Mouse (Mus musculus) lung, embryonic 14.5 days (tissue): Measurements from ENCODE around the gene Dnah7c. TPM values are rescaled to one million over a fixed set of nuclear protein-coding genes. Genes with fewer than 3 reads are reported as not detected.
"Not testable (repeated sequence)": the region's sequence is repeated elsewhere in the genome, so short reads cannot be mapped to it uniquely, and the experiment has no call there.

ENCODE experiments used
- ATAC-seq: fragments of 200-750 bp; cut with Nextera tagmentation; 2 replicates; pipeline ENCODE4 v1.8.0; 2017; ENCODE audit warnings: mild to moderate bottlenecking, moderate TSS enrichment, moderate library complexity; ENCODE audit not compliant: insufficient read depth
- DNase-seq: peaks from one replicate; pipeline ENCODE4 v3.0.0-alpha.2; 2015
- H3K27ac ChIP-seq: fragments of 300-500 bp; sonication (generic); 2 replicates; pipeline ENCODE4 v1.5.1; 2014; ENCODE audit warnings: low read depth, mild to moderate bottlenecking, moderate library complexity
- H3K27me3 ChIP-seq: fragments of 300-500 bp; sonication (generic); 2 replicates; pipeline ENCODE4 v1.6.1; 2014; ENCODE audit warnings: low read length, control low read depth; ENCODE audit not compliant: insufficient read depth
- H3K36me3 ChIP-seq: fragments of 300-500 bp; sonication (generic); 2 replicates; pipeline ENCODE4 v1.6.1; 2014; ENCODE audit warnings: control low read depth; ENCODE audit not compliant: insufficient read depth
- H3K4me1 ChIP-seq: fragments of 300-500 bp; sonication (generic); 2 replicates; pipeline ENCODE4 v1.6.1; 2014; ENCODE audit warnings: antibody characterized with exemption, control low read depth; ENCODE audit not compliant: insufficient read depth
- H3K4me2 ChIP-seq: fragments of 300-500 bp; sonication (generic); 2 replicates; pipeline ENCODE4 v1.6.1; 2014; ENCODE audit warnings: mild to moderate bottlenecking
- H3K4me3 ChIP-seq: fragments of 300-500 bp; sonication (generic); 2 replicates; pipeline ENCODE4 v1.5.1; 2014; ENCODE audit warnings: low read depth, low read length
- H3K9ac ChIP-seq: fragments of 300-500 bp; sonication (generic); 2 replicates; pipeline ENCODE4 v1.6.1; 2014
- H3K9me3 ChIP-seq: fragments of 300-500 bp; sonication (generic); 2 replicates; pipeline ENCODE4 v1.6.1; 2016; ENCODE audit warnings: low read depth, low read length, control low read depth
- CTCF ChIP-seq: IDR thresholded peaks from 2 replicates; pipeline ENCODE4 v1.5.1; 2016; ENCODE audit warnings: antibody characterized with exemption, low read depth
- WGBS: fragments of 180-500 bp; shearing (Covaris S2); extraction: QIAGEN DNeasy Blood & Tissue Kit; methylation state at CpG from one replicate; pipeline ENCODE4 v1.1.7; 2014; 5-methylcytosine and 5-hydroxymethylcytosine counted together
- polyA plus RNA-seq: library from polyadenylated mRNA; unstranded; fragments of >200 nt; fragmentation: Nextera tagmentation; extraction: Ambion mirVana; gene quantifications from 2 replicates; pipeline ENCODE4 v1.2.1, GENCODE M21; 2014

The Dnah7c gene
- polyA plus RNA-seq, result 0.05 and 0.08 TPM in 2 replicates

GRCm38 (mm10) chr1:46425137-46425925 is at the start of gene Dnah7c:
Dnah7c (plus strand) TSS chr1:46425592.
- Histone ChIP-seq H3K9ac (peak within 1 kb of the TSS; percentile 56), H3K27ac (no peak within 1 kb of the TSS), H3K4me1 (no peaks in the 10 kb centered on the region), H3K36me3 (no peaks in the 10 kb centered on the region), H3K27me3 (no peaks in the 10 kb centered on the region), H3K4me3 (peak within 1 kb of the TSS; percentile 43), H3K4me2 (peak within 1 kb of the TSS; percentile 83), H3K9me3 (no peaks in the 10 kb centered on the region)
- TF ChIP-seq CTCF, result peak; percentile 43
- WGBS, result 9% methylated on average over 30 of the region's 30 CpGs
- DNase-seq (peak; percentile 69), ATAC-seq (peak; percentile 84)

DNA sequence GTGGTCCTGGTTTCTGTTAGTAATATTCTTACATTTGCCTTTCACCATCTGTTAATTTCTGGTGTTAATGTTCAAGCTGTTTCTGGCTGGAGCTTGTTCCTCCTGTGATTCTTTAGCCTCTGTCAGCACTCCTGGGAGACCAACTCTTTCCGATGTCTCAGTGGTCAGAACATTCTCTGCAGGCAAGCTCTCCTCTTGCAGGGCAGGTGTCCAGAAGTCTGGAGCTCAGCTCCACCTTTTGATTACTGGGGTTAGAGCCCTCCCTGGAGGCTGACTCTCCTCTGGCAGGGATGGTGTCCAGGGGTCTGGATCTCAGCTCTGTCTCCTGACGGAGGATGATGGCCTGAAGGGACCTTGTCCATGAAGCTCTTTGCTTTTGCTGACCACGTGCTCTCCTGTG is 44.8 kb upstream of the Dnah7c start:
- 96% methylated on average over 3 of the region's 3 CpGs for WGBS
- not testable (repeated sequence) for H3K9me3 ChIP-seq

DNA sequence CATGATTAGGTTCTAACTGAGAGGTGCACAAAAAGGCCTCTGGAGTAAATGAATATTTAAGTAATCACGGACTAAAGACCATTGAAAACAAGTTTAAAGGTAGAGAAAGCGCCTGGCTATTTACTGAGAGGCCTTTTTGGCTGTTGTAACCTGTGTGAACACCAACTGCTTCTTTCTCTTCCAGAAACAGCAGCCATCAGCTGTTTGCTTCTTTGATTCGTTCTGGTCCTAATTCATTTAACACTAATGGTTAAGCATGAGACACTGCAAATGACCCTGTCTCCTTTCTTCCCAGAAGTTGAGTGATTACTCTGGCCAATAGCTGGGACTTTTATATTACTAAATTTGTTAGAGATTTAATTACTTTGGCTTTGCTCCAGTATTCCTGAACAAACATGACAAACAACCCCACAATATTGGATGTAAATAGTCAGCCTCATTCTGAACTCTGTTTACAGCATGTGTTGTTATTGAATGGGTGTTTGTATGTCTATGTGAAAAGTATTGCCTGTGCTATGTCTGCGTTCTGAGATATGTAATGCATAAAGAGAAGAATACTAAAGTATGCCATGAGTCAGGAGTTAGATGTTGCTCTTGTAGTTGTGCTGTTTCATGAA is 30.6 kb upstream of the Dnah7c start:
- 71% methylated on average over 3 of the region's 4 CpGs for WGBS
- H3K4me3 ChIP-seq, H3K27me3 ChIP-seq, H3K9ac ChIP-seq, H3K27ac ChIP-seq, H3K9me3 ChIP-seq, ATAC-seq, H3K36me3 ChIP-seq, DNase-seq, H3K4me1 ChIP-seq, H3K4me2 ChIP-seq: not testable (repeated sequence)

More for the DNA sequence above, 44.8 kb upstream of the Dnah7c start:
- not testable (repeated sequence) for H3K27me3 ChIP-seq, H3K27ac ChIP-seq, ATAC-seq, H3K4me3 ChIP-seq, H3K4me2 ChIP-seq, H3K4me1 ChIP-seq, H3K36me3 ChIP-seq, H3K9ac ChIP-seq, DNase-seq

DNA sequence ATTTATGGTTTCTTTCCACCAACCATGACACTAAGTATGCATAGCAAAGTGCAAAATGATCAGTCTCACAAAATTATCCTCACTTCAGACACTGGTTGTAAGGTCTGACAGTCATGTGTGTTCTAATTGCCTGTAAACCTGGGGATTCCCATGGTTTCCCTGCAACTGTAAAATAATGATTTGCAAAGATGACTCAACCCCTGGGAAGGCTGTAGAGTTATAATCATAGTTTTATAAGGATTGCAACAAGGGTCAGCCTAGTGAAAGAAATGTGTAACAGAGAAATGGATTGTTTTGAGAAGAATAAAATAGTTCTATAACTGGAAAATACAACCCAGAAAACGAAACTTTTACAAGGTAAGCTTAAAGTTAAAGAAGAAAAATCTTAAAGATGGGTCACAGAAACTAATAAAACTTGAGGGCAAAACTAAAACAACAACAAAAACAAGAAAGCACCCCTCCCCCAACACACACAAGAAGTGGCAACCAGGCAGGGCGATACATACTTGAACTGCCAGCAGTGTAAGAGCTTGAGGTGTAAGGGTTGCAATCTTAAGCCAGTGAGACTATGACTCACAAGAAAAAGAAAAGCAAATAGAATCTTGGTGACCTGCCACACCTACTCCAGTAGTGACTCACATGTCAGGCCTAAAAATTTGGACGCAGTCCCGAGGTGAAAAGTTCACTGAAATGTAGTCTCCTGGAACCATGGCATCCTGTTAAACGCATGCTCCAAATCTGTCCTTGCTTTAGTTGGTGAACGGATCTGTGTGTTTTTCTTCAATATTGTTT is 16.9 kb upstream of the Dnah7c start:
- H3K9ac ChIP-seq, result no peak overlapping the region
- H3K9me3 ChIP-seq, result no peaks in the 10 kb centered on the region
- no peak overlapping the region for H3K27ac ChIP-seq
- TF ChIP-seq CTCF, result no peak
- 64% methylated on average over 6 of the region's 6 CpGs for WGBS
- H3K27me3 ChIP-seq, result no peaks in the 10 kb centered on the region
- H3K4me3 ChIP-seq, result no peak overlapping the region
- DNase-seq, result peak; percentile 27
- no peak; the same call in 1 of the 2 replicates for ATAC-seq
- no peaks in the 10 kb centered on the region for H3K36me3 ChIP-seq
- H3K4me1 ChIP-seq, result no peaks in the 10 kb centered on the region
- H3K4me2 ChIP-seq, result no peak overlapping the region

GRCm38 (mm10) chr1:46414798-46415197 is 10.6 kb upstream of the Dnah7c start:
- H3K4me3 ChIP-seq, ATAC-seq, H3K36me3 ChIP-seq, H3K4me2 ChIP-seq, H3K9me3 ChIP-seq, H3K9ac ChIP-seq, H3K4me1 ChIP-seq, H3K27me3 ChIP-seq, DNase-seq, H3K27ac ChIP-seq: not testable (repeated sequence)
- WGBS, result 91% methylated on average over 7 of the region's 7 CpGs

DNA sequence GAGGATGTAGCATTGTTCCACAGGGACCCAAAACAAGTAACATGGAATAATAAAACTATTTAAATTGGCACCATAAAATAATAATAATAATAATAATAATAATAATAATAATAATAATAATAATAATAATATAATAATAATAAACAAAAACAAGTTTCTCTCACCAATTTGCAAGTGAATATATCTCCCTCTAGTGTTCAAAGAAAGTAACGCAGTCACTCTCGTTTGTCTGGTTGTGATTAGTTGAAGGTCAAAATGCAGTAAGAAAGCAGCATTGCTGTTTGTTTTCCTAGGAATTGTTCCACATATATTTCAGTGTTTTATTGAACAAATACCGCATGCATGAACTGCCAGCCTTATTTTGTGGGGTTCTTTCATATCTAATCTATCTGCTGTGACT is 8.4 kb upstream of the Dnah7c start:
- H3K4me2 ChIP-seq, H3K36me3 ChIP-seq, ATAC-seq, H3K27me3 ChIP-seq, H3K9ac ChIP-seq, H3K27ac ChIP-seq, H3K4me1 ChIP-seq, H3K9me3 ChIP-seq, H3K4me3 ChIP-seq: not testable (repeated sequence)
- DNase-seq, result peak; percentile 84
- WGBS, result 20% methylated on average over 3 of the region's 3 CpGs
- TF ChIP-seq CTCF, result peak; percentile 63

GRCm38 (mm10) chr1:46418966-46419365 is 6.4 kb upstream of the Dnah7c start:
- WGBS, result 58% methylated on average over 3 of the region's 4 CpGs
- DNase-seq, H3K9me3 ChIP-seq, H3K9ac ChIP-seq, H3K36me3 ChIP-seq, H3K4me3 ChIP-seq, H3K27me3 ChIP-seq, H3K4me2 ChIP-seq, H3K4me1 ChIP-seq, H3K27ac ChIP-seq: not testable (repeated sequence)
- ATAC-seq, result peak; percentile 68
